Mouse (Mus musculus) ES-E14 (cell line): ENCODE results near the gene Zdhhc14. TPM values are rescaled to one million over a fixed set of nuclear protein-coding genes. Genes with fewer than 3 reads are reported as not detected.
A peak's percentile ranks its signal among the peaks of the same experiment; 100 is the strongest.

Experiments used
- DNase-seq: peaks from one replicate; pipeline ENCODE4 v3.0.0-alpha.2; 2013; ENCODE audit warnings: low read depth, low spot score
- H3K27ac ChIP-seq: 2 replicates; pipeline ENCODE4 v1.5.1; 2012; ENCODE audit warnings: low read depth, mild to moderate bottlenecking, low read length, moderate library complexity, mixed read lengths; ENCODE audit not compliant: poor library complexity, insufficient read depth, severe bottlenecking
- H3K36me3 ChIP-seq: 2 replicates; pipeline ENCODE4 v1.6.1; 2012; ENCODE audit warnings: mild to moderate bottlenecking, low read length, moderate library complexity, mixed read lengths; ENCODE audit not compliant: control insufficient read depth, poor library complexity, insufficient read depth, severe bottlenecking
- H3K4me1 ChIP-seq, 2 experiments: fragments of 150-350 bp in 1 of 2; sonication (generic) in 1 of 2; 2 replicates each; pipeline ENCODE4 v1.6.1; 2012; ENCODE audit warnings: low read length in 2 of 2, mild to moderate bottlenecking in 1 of 2, mixed read lengths in 1 of 2; ENCODE audit not compliant: control insufficient read depth in 2 of 2, insufficient read depth in 2 of 2, poor library complexity in 1 of 2
- H3K4me3 ChIP-seq, 2 experiments: fragments of 150-350 bp in 1 of 2; sonication (generic) in 1 of 2; 2 replicates each; pipeline ENCODE4 v1.5.1; 2012; ENCODE audit warnings: low read length in 2 of 2, low read depth in 1 of 2, mild to moderate bottlenecking in 1 of 2, mixed read lengths in 1 of 2; ENCODE audit not compliant: insufficient read depth in 1 of 2, poor library complexity in 1 of 2, severe bottlenecking in 1 of 2
- H3K9ac ChIP-seq: 2 replicates; pipeline ENCODE4 v1.6.1; 2012; ENCODE audit warnings: low read depth, mild to moderate bottlenecking, low read length, mixed read lengths; ENCODE audit not compliant: poor library complexity, insufficient read depth, severe bottlenecking
- H3K9me3 ChIP-seq: fragments of 150-350 bp; sonication (generic); 2 replicates; pipeline ENCODE4 v1.6.1; 2012; ENCODE audit warnings: low read depth, mild to moderate bottlenecking, low read length; ENCODE audit not compliant: control insufficient read depth, insufficient read depth
- CHD2 ChIP-seq: IDR thresholded peaks from 2 replicates; pipeline ENCODE4 v1.6.1; 2014; ENCODE audit warnings: mild to moderate bottlenecking, low read depth, low read length, inconsistent platforms
- HCFC1 ChIP-seq: IDR thresholded peaks from 2 replicates; pipeline ENCODE4 v1.6.1; 2012; ENCODE audit warnings: low read length, inconsistent platforms, borderline replicate concordance; ENCODE audit not compliant: insufficient read depth
- MAFK ChIP-seq: IDR thresholded peaks from 2 replicates; pipeline ENCODE4 v1.6.1; 2014; ENCODE audit warnings: mild to moderate bottlenecking, low read depth, low read length, inconsistent platforms; ENCODE audit not compliant: insufficient read depth
- ZC3H11A ChIP-seq: IDR thresholded peaks from 2 replicates; pipeline ENCODE4 v1.6.1; 2012; ENCODE audit warnings: low read depth, mild to moderate bottlenecking, inconsistent platforms, low read length, borderline replicate concordance
- ZNF384 ChIP-seq: IDR thresholded peaks from 2 replicates; pipeline ENCODE4 v1.6.1; 2012; ENCODE audit warnings: low read depth, low read length, inconsistent platforms
- in situ Hi-C, 2 experiments: fragments of 600-800 bp; cut with MboI; formaldehyde crosslinking; loops; one replicate each; pipeline ENCODE4 v1.15.1; 2025; ENCODE audit warnings: low sequenced_read_pairs in 2 of 2, inconsistent platforms in 1 of 2; ENCODE audit not compliant: unreplicated experiment in 2 of 2
- total RNA-seq: library from RNA; depleted of rRNA; stranded (reverse); fragments of 300-350 nt; gene quantifications from 2 replicates; pipeline ENCODE4 v1.2.3, GENCODE M21; 2012

Zdhhc14 gene
- total RNA-seq, 1 experiment: 0.76 TPM

- no peaks in the 10 kb centered on the region for H3K9me3 ChIP-seq
- H3K9ac ChIP-seq: no peak overlapping the region
- H3K36me3 ChIP-seq: no peaks in the 10 kb centered on the region
- no peak for DNase-seq
- TF ChIP-seq ZC3H11A: no peak
- no peak for TF ChIP-seq HCFC1
- no peak for TF ChIP-seq ZNF384
- TF ChIP-seq MAFK: no peak
- no peak for TF ChIP-seq CHD2
- in situ Hi-C loops: no loop called here
- no peak overlapping the region; the same call in 1 of the 2 replicates for H3K27ac ChIP-seq
- no peak overlapping the region for H3K4me3 ChIP-seq
- 0 out of 4 replicates have a peak, but pooled peaks cover 0 to 2% of the 10 kb centered on the region in 2 experiments for H3K4me1 ChIP-seq
These were observed 25.6 kb upstream of the Zdhhc14 start for GRCm38 (mm10) chr17:5466736-5467135.

GRCm38 (mm10) chr17:5467177-5467576, 25.2 kb upstream of the Zdhhc14 start:
- DNase-seq: no peak
- Histone ChIP-seq H3K4me3 (no peak overlapping the region), H3K9ac (no peak overlapping the region), H3K27ac (no peak overlapping the region), H3K36me3 (no peaks in the 10 kb centered on the region), H3K9me3 (no peaks in the 10 kb centered on the region), H3K4me1 (0 out of 4 replicates have a peak, but pooled peaks cover 0 to 2% of the 10 kb centered on the region in 2 experiments)
- in situ Hi-C loops: no loop called here
- TF ChIP-seq ZNF384 (no peak), ZC3H11A (no peak), HCFC1 (no peak), MAFK (no peak), CHD2 (no peak)

- peaks cover 0 to 5% of the 10 kb centered on the region in 2 experiments; a peak in 1 of 4 replicates for H3K4me1 ChIP-seq
- H3K27ac ChIP-seq: no peak overlapping the region
- H3K9ac ChIP-seq: no peak overlapping the region
- H3K9me3 ChIP-seq: no peaks in the 10 kb centered on the region
- H3K4me3 ChIP-seq: no peak overlapping the region
- DNase-seq: no peak
- TF ChIP-seq ZNF384 (no peak), ZC3H11A (no peak), MAFK (no peak), CHD2 (no peak), HCFC1 (no peak)
- no peaks in the 10 kb centered on the region for H3K36me3 ChIP-seq
- in situ Hi-C loops: no loop called here
These were observed 20.1 kb upstream of the Zdhhc14 start for GRCm38 (mm10) chr17:5472268-5472667.

- Histone ChIP-seq H3K9me3 (no peaks in the 10 kb centered on the region), H3K27ac (no peak overlapping the region), H3K9ac (no peak overlapping the region), H3K36me3 (no peaks in the 10 kb centered on the region), H3K4me3 (peak overlapping the region in 1 of 2 experiments; percentile 62; a peak in 2 of 4 replicates), H3K4me1 (peaks cover 0 to 5% of the 10 kb centered on the region in 2 experiments; a peak in 1 of 4 replicates)
- no peak for TF ChIP-seq ZC3H11A
- TF ChIP-seq ZNF384: no peak
- no peak for TF ChIP-seq HCFC1
- no peak for TF ChIP-seq CHD2
- no peak for TF ChIP-seq MAFK
- in situ Hi-C loops: no loop called here
- DNase-seq: peak; percentile 75
These were observed 16.2 kb upstream of the Zdhhc14 start for GRCm38 (mm10) chr17:5475960-5476725.
